Mouse (Mus musculus) heart, embryonic 12.5 days (tissue): ENCODE data around the gene Cdk5r1. TPM values are rescaled to one million over a fixed set of nuclear protein-coding genes. Genes with fewer than 3 reads are reported as not detected.

ENCODE experiments used
- ATAC-seq: fragments of 200-750 bp; cut with Nextera tagmentation; 2 replicates; pipeline ENCODE4 v1.8.0; 2017; ENCODE audit warnings: moderate TSS enrichment, moderate library complexity; ENCODE audit not compliant: insufficient number of reproducible peaks, low FRiP score
- H3K27ac ChIP-seq: fragments of 300-500 bp; sonication (generic); 2 replicates; pipeline ENCODE4 v1.5.1; 2016; ENCODE audit warnings: mild to moderate bottlenecking, moderate library complexity; ENCODE audit not compliant: poor library complexity, severe bottlenecking
- H3K27me3 ChIP-seq: fragments of 300-500 bp; sonication (generic); replicated peaks from 2 replicates; pipeline ENCODE4 v1.6.1; 2016; ENCODE audit warnings: mild to moderate bottlenecking, moderate library complexity
- H3K36me3 ChIP-seq: fragments of 300-500 bp; sonication (generic); 2 replicates; pipeline ENCODE4 v1.6.1; 2016; ENCODE audit warnings: mild to moderate bottlenecking, moderate library complexity
- H3K4me1 ChIP-seq: fragments of 300-500 bp; sonication (generic); replicated peaks from 2 replicates; pipeline ENCODE4 v1.6.1; 2016; ENCODE audit warnings: mild to moderate bottlenecking
- H3K4me2 ChIP-seq: fragments of 300-500 bp; sonication (generic); 2 replicates; pipeline ENCODE4 v1.6.1; 2016; ENCODE audit warnings: mild to moderate bottlenecking, moderate library complexity
- H3K4me3 ChIP-seq: fragments of 300-500 bp; sonication (generic); 2 replicates; pipeline ENCODE4 v1.5.1; 2016; ENCODE audit warnings: mild to moderate bottlenecking
- H3K9ac ChIP-seq: fragments of 300-500 bp; sonication (generic); 2 replicates; pipeline ENCODE4 v1.6.1; 2016; ENCODE audit warnings: mild to moderate bottlenecking, moderate library complexity
- H3K9me3 ChIP-seq: fragments of 300-500 bp; sonication (generic); replicated peaks from 2 replicates; pipeline ENCODE4 v1.6.1; 2016; ENCODE audit warnings: mild to moderate bottlenecking, moderate library complexity
- WGBS: fragments of 180-500 bp; shearing (Covaris S2); methylation state at CpG from one replicate; pipeline ENCODE4 v1.1.7; 2016; 5-methylcytosine and 5-hydroxymethylcytosine counted together
- polyA plus RNA-seq: library from polyadenylated mRNA; unstranded; fragments of >200 nt; fragmentation: Nextera tagmentation; extraction: Ambion mirVana; gene quantifications from 2 replicates; pipeline ENCODE4 v1.2.1, GENCODE M21; 2016

Gene Cdk5r1
- polyA plus RNA-seq, 1 experiment from 2014 or later, result 0.56 TPM

- WGBS, result 26% methylated on average over 2 of the region's 2 CpGs
- Histone ChIP-seq H3K4me1 (peaks cover 25% of the 10 kb centered on the region), H3K9me3 (no peaks in the 10 kb centered on the region), H3K27ac (no peak overlapping the region; the same call in 1 of the 2 replicates), H3K4me3 (no peak overlapping the region), H3K27me3 (no peaks in the 10 kb centered on the region), H3K4me2 (no peak overlapping the region), H3K9ac (no peak overlapping the region), H3K36me3 (no peaks in the 10 kb centered on the region)
- ATAC-seq, result no peak
These were observed 46.0 kb downstream of the Cdk5r1 start for GRCm38 (mm10) chr11:80522852-80523251.

GRCm38 (mm10) chr11:80523410-80523809, 46.6 kb downstream of the Cdk5r1 start:
- H3K9ac ChIP-seq, result no peak overlapping the region
- H3K4me2 ChIP-seq, result no peak overlapping the region
- H3K9me3 ChIP-seq, result no peaks in the 10 kb centered on the region
- H3K27ac ChIP-seq, result no peak overlapping the region; the same call in 1 of the 2 replicates
- no peaks in the 10 kb centered on the region for H3K27me3 ChIP-seq
- 65% methylated on average over 4 of the region's 4 CpGs for WGBS
- no peak for ATAC-seq
- no peak overlapping the region for H3K4me3 ChIP-seq
- no peaks in the 10 kb centered on the region for H3K36me3 ChIP-seq
- peaks cover 24% of the 10 kb centered on the region for H3K4me1 ChIP-seq

GRCm38 (mm10) chr11:80524213-80524612, 47.4 kb downstream of the Cdk5r1 start:
- 85% methylated on average over 5 of the region's 5 CpGs for WGBS
- H3K4me2 ChIP-seq, result no peak overlapping the region
- H3K9me3 ChIP-seq, result no peaks in the 10 kb centered on the region
- H3K27me3 ChIP-seq, result no peaks in the 10 kb centered on the region
- no peaks in the 10 kb centered on the region for H3K36me3 ChIP-seq
- ATAC-seq, result no peak
- peaks cover 16% of the 10 kb centered on the region for H3K4me1 ChIP-seq
- H3K27ac ChIP-seq, result no peak overlapping the region
- no peak overlapping the region for H3K9ac ChIP-seq
- H3K4me3 ChIP-seq, result no peak overlapping the region

- Histone ChIP-seq H3K36me3 (no peaks in the 10 kb centered on the region), H3K9ac (no peak overlapping the region), H3K4me1 (peaks cover 9% of the 10 kb centered on the region), H3K4me3 (no peak overlapping the region), H3K9me3 (no peaks in the 10 kb centered on the region), H3K27me3 (no peaks in the 10 kb centered on the region), H3K27ac (no peak overlapping the region), H3K4me2 (no peak overlapping the region)
- no peak for ATAC-seq
These were observed 50.9 kb downstream of the Cdk5r1 start for GRCm38 (mm10) chr11:80527697-80528096.

GRCm38 (mm10) chr11:80529149-80529548, 52.3 kb downstream of the Cdk5r1 start:
- no peak overlapping the region for H3K4me2 ChIP-seq
- H3K9me3 ChIP-seq, result no peaks in the 10 kb centered on the region
- 72% methylated on average over 8 of the region's 8 CpGs for WGBS
- no peaks in the 10 kb centered on the region for H3K27me3 ChIP-seq
- no peak overlapping the region for H3K27ac ChIP-seq
- no peak for ATAC-seq
- H3K9ac ChIP-seq, result no peak overlapping the region
- no peak overlapping the region for H3K4me3 ChIP-seq
- no peaks in the 10 kb centered on the region for H3K36me3 ChIP-seq
- no peaks in the 10 kb centered on the region for H3K4me1 ChIP-seq

Other genes starting within 250 kb of the Cdk5r1 start
- 0.42 and 0.59 TPM in 2 replicates for gene Rhbdl3, start 176.1 kb upstream of the Cdk5r1 start, polyA plus RNA-seq
- 17.0 and 17.3 TPM in 2 replicates for gene 5730455P16Rik, start 99.0 kb upstream of the Cdk5r1 start, polyA plus RNA-seq
- 168 and 169 TPM in 2 replicates for gene Zfp207, start 93.7 kb upstream of the Cdk5r1 start, polyA plus RNA-seq
- 213 and 214 TPM in 2 replicates for gene Psmd11, start 48.4 kb upstream of the Cdk5r1 start, polyA plus RNA-seq